Mouse (Mus musculus): Measurements from ENCODE around the gene Scin. TPM values are rescaled to one million over a fixed set of nuclear protein-coding genes. Genes with fewer than 3 reads are reported as not detected.

Scin gene
- polyA plus RNA-seq, 1 experiment, result 0.14 TPM

GRCm38 (mm10) chr12:40160777-40161176, 26.7 kb upstream of the Scin start:
- TF ChIP-seq CTCF (IDR thresholded peaks at IDR 0.05; ENCODE audit: control insufficient read depth, insufficient read depth, insufficient replicate concordance, low read depth, low read length), result no peak
- TF ChIP-seq POLR2A (IDR thresholded peaks at IDR 0.05; ENCODE audit: control insufficient read depth, low read depth, low read length), result no peak
- Histone ChIP-seq H3K4me3 (ENCODE audit: control insufficient read depth, low read depth, low read length) (no peak overlapping the region), H3K27me3 (ENCODE audit: control insufficient read depth, insufficient read depth, low read length) (no peaks in the 10 kb centered on the region), H3K4me1 (ENCODE audit: control insufficient read depth, insufficient read depth, low read length) (no peaks in the 10 kb centered on the region), H3K36me3 (ENCODE audit: control insufficient read depth, insufficient read depth, low read length) (no peaks in the 10 kb centered on the region), H3K27ac (ENCODE audit: control insufficient read depth, insufficient read depth, low read depth, low read length) (no peak overlapping the region)

GRCm38 (mm10) chr12:40154188-40154587, 20.2 kb upstream of the Scin start:
- TF ChIP-seq CTCF (IDR thresholded peaks at IDR 0.05; ENCODE audit: control insufficient read depth, insufficient read depth, insufficient replicate concordance, low read depth, low read length), result no peak
- TF ChIP-seq POLR2A (IDR thresholded peaks at IDR 0.05; ENCODE audit: control insufficient read depth, low read depth, low read length), result no peak
- H3K27ac ChIP-seq (ENCODE audit: control insufficient read depth, insufficient read depth, low read depth, low read length), result no peak overlapping the region
- H3K4me1 ChIP-seq (ENCODE audit: control insufficient read depth, insufficient read depth, low read length), result no peaks in the 10 kb centered on the region
- H3K4me3 ChIP-seq (ENCODE audit: control insufficient read depth, low read depth, low read length), result no peak overlapping the region
- H3K27me3 ChIP-seq (ENCODE audit: control insufficient read depth, insufficient read depth, low read length), result no peaks in the 10 kb centered on the region
- H3K36me3 ChIP-seq (ENCODE audit: control insufficient read depth, insufficient read depth, low read length), result no peaks in the 10 kb centered on the region

DNA sequence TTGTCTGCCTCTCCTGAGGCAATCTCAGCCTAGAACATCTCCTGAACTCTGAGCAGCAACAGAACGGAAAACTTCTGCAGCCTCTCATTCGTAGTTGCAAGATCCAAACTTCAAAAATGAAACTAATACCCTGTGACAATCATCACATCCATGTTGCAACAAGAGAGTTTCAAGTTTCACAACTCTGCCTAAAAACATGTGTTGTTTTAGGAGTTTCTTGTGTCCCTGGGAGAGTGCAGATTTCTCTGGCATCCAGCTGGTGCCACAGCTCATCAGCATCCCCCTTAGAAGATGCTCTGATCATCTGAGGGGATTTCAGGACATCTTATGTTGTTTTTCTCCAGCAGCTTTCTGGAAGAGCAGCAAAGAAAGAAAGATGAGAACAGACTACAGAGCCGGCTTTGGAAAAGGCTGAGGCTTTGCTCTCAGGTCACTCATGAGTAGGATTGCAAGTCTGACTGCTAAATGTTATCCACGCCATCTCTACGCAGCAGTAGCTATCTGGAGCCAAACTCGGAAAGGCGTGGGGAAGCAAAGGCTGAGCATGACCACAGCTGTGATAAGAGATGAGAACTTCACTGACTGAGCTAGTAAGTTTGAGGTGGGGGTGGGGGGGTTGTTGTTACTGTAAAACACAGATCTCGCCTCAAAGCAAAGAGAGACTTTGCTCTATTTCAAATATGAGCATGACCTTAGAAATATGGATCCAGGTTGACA, 18.5 kb upstream of the Scin start:
- H3K36me3 ChIP-seq (ENCODE audit: control insufficient read depth, insufficient read depth, low read length), result no peaks in the 10 kb centered on the region
- no peaks in the 10 kb centered on the region for H3K27me3 ChIP-seq (ENCODE audit: control insufficient read depth, insufficient read depth, low read length)
- no peak overlapping the region for H3K4me3 ChIP-seq (ENCODE audit: control insufficient read depth, low read depth, low read length)
- no peak for TF ChIP-seq CTCF (IDR thresholded peaks at IDR 0.05; ENCODE audit: control insufficient read depth, insufficient read depth, insufficient replicate concordance, low read depth, low read length)
- no peaks in the 10 kb centered on the region for H3K4me1 ChIP-seq (ENCODE audit: control insufficient read depth, insufficient read depth, low read length)
- H3K27ac ChIP-seq (ENCODE audit: control insufficient read depth, insufficient read depth, low read depth, low read length), result no peak overlapping the region

- Histone ChIP-seq H3K27me3 (ENCODE audit: control insufficient read depth, insufficient read depth, low read length) (no peaks in the 10 kb centered on the region), H3K36me3 (ENCODE audit: control insufficient read depth, insufficient read depth, low read length) (no peaks in the 10 kb centered on the region), H3K4me3 (ENCODE audit: control insufficient read depth, low read depth, low read length) (no peak overlapping the region), H3K4me1 (ENCODE audit: control insufficient read depth, insufficient read depth, low read length) (no peaks in the 10 kb centered on the region), H3K27ac (ENCODE audit: control insufficient read depth, insufficient read depth, low read depth, low read length) (no peak overlapping the region)
- TF ChIP-seq CTCF (IDR thresholded peaks at IDR 0.05; ENCODE audit: control insufficient read depth, insufficient read depth, insufficient replicate concordance, low read depth, low read length) (no peak), POLR2A (IDR thresholded peaks at IDR 0.05; ENCODE audit: control insufficient read depth, low read depth, low read length) (no peak)
These were observed 13.3 kb upstream of the Scin start for GRCm38 (mm10) chr12:40147319-40147718.

DNA sequence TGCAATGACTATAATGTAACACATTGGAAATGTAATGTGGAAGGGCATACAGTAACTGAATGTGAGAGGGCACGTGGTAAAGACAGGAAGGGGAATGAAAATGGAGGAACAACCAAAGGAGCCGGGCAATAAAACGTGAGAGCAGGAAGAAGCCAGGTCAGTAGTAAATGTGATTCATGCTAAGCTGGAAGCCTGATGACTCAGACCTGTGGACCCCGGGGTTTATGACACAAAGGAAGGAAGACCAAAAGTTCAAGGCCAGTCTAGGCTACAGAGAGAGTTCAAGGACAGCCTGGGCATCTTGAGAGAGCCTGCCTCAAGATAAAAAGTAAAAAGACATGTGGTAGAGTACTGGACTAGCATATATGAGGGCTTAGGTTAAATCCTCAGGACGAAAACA, 12.5 kb upstream of the Scin start:
- Histone ChIP-seq H3K27me3 (ENCODE audit: control insufficient read depth, insufficient read depth, low read length) (no peaks in the 10 kb centered on the region), H3K36me3 (ENCODE audit: control insufficient read depth, insufficient read depth, low read length) (no peaks in the 10 kb centered on the region), H3K4me3 (ENCODE audit: control insufficient read depth, low read depth, low read length) (no peak overlapping the region), H3K4me1 (ENCODE audit: control insufficient read depth, insufficient read depth, low read length) (no peaks in the 10 kb centered on the region), H3K27ac (ENCODE audit: control insufficient read depth, insufficient read depth, low read depth, low read length) (no peak overlapping the region)
- no peak for TF ChIP-seq CTCF (IDR thresholded peaks at IDR 0.05; ENCODE audit: control insufficient read depth, insufficient read depth, insufficient replicate concordance, low read depth, low read length)
- TF ChIP-seq POLR2A (IDR thresholded peaks at IDR 0.05; ENCODE audit: control insufficient read depth, low read depth, low read length), result no peak

DNA sequence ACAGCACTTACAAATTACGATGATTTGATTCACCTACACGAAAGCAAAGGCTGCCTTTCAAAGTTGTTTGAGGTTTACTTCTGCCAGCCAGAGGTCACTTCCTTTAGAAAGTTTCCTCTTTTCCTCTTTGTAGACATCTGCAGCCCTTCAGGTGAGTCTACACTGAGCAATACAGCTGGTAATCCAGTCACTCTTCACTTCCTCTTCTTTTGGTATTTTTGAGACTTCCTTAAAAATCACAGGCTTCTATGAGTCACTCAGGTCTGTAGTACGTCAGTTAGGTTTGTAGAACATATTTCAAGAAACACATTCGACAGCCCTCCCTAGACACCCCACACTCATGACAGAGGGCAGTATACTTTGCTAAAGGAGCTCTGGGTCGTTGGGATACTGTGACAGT, 6.7 kb upstream of the Scin start:
- no peak overlapping the region for H3K27ac ChIP-seq (ENCODE audit: control insufficient read depth, insufficient read depth, low read depth, low read length)

DNA sequence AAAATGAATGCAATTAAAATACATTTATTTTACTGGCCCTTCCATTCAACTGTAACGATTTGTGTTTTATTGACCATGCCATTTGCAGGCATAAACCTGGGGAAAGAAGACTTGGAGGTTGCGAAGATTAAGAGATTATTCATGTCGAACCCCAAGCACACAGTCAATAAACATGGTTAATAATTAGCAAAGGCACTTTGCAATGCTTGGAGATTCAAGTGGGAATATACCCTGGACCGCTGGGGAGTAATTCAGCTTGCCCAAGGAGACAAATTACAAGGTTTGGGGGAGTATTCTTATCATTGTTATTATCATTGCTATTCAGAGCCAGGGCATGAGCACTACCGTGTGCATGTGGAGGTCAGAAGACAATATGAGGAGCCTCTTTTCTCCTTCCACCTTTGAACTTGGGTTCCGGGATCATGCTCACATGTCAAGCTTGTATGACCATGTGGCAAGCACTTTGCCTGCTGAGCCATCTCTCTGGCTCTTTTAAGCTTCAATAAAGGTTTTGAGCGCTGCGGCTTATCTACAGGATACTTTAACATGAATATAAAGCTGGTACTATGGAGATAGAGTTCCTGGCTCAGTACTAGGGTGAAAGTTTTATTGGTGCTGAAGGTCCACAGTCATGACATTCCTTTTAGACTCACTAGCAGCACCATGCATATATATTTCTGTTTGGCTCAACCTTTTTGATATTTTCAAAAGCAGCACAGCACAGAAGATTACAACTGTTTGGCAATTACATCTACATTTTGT, 5.6 kb upstream of the Scin start:
- H3K36me3 ChIP-seq (ENCODE audit: control insufficient read depth, insufficient read depth, low read length), result no peaks in the 10 kb centered on the region
- H3K4me1 ChIP-seq (ENCODE audit: control insufficient read depth, insufficient read depth, low read length), result no peaks in the 10 kb centered on the region
- H3K27ac ChIP-seq (ENCODE audit: control insufficient read depth, insufficient read depth, low read depth, low read length), result no peak overlapping the region
- H3K27me3 ChIP-seq (ENCODE audit: control insufficient read depth, insufficient read depth, low read length), result no peaks in the 10 kb centered on the region
- TF ChIP-seq POLR2A (IDR thresholded peaks at IDR 0.05; ENCODE audit: control insufficient read depth, low read depth, low read length) (no peak), CTCF (IDR thresholded peaks at IDR 0.05; ENCODE audit: control insufficient read depth, insufficient read depth, insufficient replicate concordance, low read depth, low read length) (no peak)
- no peak overlapping the region for H3K4me3 ChIP-seq (ENCODE audit: control insufficient read depth, low read depth, low read length)

More for the DNA sequence above, 6.7 kb upstream of the Scin start:
- Histone ChIP-seq H3K36me3 (ENCODE audit: control insufficient read depth, insufficient read depth, low read length) (no peaks in the 10 kb centered on the region), H3K4me1 (ENCODE audit: control insufficient read depth, insufficient read depth, low read length) (no peaks in the 10 kb centered on the region), H3K27me3 (ENCODE audit: control insufficient read depth, insufficient read depth, low read length) (no peaks in the 10 kb centered on the region), H3K4me3 (ENCODE audit: control insufficient read depth, low read depth, low read length) (no peak overlapping the region)
- TF ChIP-seq POLR2A (IDR thresholded peaks at IDR 0.05; ENCODE audit: control insufficient read depth, low read depth, low read length) (no peak), CTCF (IDR thresholded peaks at IDR 0.05; ENCODE audit: control insufficient read depth, insufficient read depth, insufficient replicate concordance, low read depth, low read length) (no peak)

Measured in testis, adult 2 months (tissue).